Mouse (Mus musculus) layer of hippocampus, adult 18-20 months (tissue): ENCODE results near the gene G430095P16Rik. TPM values are rescaled to one million over a fixed set of nuclear protein-coding genes. Genes with fewer than 3 reads are reported as not detected.

Source experiments
- DNase-seq, 2 experiments: peaks; one replicate each; pipeline ENCODE4 v3.0.0; 2022; ENCODE audit warnings: low spot score in 2 of 2
- total RNA-seq, 2 experiments: library from RNA; stranded (reverse); gene quantifications; 2 replicates each; pipeline ENCODE4 v1.2.3; 2021

The G430095P16Rik gene
- total RNA-seq, 2 experiments from 2014 or later = not detected

GRCm38 (mm10) chr8:84740895-84741843 lies 18.4 kb downstream of the G430095P16Rik start:
- DNase-seq = no peak

DNA sequence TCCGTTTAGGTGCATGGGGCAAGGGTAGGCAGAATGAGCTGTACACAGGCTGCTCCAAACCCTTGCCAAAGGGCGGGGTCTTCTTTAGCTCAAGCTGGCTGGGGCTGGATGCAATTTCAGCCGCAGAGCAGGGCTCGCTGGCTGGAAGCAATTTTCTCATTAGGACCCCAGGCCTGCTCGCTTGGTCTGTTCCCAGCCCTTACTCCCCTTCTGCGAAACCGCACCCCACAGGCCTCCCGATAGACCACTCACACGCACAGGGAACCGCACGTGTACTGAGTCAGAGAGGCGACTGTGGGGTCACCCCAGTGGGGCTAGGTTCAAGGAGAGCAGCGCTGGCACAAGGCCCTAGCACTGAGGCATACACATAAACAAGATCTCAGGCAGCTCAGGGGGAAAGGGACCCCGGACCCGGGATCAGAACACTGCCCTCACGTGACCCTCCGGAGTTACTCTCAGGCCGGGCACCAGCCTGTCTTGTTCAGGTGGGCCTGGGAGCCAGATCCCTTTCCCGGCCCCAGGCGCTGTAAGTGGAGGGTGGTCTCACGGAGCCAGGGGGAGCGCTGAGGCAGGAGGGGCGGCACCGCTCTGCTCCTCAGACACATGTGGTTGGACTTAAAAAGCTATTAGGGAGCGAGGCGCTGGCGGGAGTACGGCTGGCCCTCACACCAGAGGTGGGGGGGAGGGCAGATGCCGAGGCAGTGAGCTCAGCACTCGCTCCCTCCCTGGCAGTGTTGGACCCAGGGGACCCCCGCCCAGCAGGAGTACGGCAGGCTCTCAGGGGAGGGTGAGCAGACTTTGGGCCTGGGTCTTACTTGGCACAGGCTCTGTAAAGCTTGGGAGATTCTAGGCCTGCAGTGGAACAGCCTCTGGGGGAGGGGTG lies 19.6 kb downstream of the G430095P16Rik start:
- DNase-seq = no peak

- no peak for DNase-seq
Measured at GRCm38 (mm10) chr8:84743054-84743415, 20.2 kb downstream of the G430095P16Rik start.

- no peak for DNase-seq
Measured at GRCm38 (mm10) chr8:84743517-84744420, 21.0 kb downstream of the G430095P16Rik start.

- DNase-seq = no peak
Measured at GRCm38 (mm10) chr8:84745032-84745925, 22.5 kb downstream of the G430095P16Rik start.

- DNase-seq = no peak
Measured at GRCm38 (mm10) chr8:84749519-84749918, 26.7 kb downstream of the G430095P16Rik start.

DNA sequence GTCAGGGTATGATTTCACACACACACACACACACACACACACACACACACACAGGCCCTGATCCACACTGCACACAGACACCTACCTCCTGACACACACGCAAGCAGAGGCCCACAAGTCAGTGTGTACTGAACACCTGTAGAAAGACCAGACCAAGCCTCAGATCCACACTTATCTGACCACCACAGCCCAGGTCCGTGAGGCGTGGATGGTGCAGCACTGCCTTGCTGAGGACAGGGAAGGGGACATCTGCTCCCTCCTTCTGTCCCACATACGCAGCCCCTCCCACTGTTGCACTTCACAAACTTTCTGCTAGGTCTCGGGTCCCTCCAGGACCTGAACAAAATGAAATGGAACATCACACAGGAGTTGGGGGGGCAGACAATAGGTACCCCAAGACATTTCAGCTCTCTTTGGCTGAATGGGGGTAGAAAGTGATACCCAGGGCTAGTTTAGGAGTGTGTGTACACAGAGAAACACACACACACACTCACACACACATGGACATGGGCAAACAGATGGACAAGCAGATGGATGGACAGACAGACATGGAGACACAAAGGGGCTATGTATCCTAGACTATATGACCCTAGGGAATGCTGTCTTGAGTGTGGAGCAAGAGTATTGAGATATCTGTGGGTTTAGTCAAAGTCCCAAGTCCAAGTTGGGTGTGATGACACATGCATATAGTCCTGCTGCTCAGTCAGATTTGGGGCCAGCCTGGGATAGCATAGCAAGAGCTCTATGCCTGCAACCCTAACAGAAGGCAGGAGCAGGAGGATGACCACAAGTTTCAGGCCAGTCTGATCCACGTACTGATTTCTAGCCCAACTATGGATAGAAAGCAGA lies 30.2 kb downstream of the G430095P16Rik start:
- DNase-seq = no peak

DNA sequence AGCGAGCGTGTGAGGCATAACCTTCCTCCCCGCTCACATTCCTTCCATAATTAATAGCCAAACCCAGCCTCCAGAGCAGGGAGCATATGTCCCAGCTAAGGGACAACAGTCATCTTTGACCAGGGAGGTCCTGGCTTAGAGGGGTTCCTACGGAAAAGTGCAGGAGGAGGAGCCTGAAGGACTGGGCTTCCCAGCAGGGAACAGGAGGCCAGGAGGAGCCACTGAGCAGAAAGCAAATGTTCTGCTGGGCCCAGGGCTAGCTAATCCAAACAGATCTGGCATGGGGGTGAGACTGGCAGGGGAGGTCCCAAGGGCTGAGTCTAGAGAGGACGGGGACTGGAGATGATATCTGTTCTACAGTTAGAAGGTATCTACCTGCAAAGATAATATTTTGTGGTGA lies 34.7 kb downstream of the G430095P16Rik start:
- no peak for DNase-seq

GRCm38 (mm10) chr8:84758308-84758707 lies 35.5 kb downstream of the G430095P16Rik start:
- no peak for DNase-seq

GRCm38 (mm10) chr8:84759126-84759525 lies 36.3 kb downstream of the G430095P16Rik start:
- no peak for DNase-seq

- DNase-seq = no peak
Measured at GRCm38 (mm10) chr8:84759718-84760117, 36.9 kb downstream of the G430095P16Rik start.

DNA sequence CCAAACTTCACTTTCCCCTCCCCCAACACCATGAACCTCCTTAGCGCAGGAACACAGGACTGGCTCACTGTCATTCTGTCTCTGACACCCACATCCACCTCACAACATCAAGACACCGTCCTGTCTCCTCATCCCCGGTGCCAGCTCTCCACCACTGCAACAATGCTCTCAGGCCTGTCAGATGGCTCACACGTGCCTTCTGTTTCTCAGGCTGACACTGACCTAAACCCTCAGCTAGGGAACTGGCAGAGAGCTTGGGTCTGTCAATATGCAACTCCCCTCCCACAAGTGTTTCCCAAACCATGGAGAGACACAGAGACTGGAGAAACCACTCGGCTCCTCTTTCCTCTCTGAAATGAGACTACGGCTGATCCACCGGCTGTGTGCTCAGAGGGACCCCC lies 37.6 kb downstream of the G430095P16Rik start:
- DNase-seq = no peak

DNA sequence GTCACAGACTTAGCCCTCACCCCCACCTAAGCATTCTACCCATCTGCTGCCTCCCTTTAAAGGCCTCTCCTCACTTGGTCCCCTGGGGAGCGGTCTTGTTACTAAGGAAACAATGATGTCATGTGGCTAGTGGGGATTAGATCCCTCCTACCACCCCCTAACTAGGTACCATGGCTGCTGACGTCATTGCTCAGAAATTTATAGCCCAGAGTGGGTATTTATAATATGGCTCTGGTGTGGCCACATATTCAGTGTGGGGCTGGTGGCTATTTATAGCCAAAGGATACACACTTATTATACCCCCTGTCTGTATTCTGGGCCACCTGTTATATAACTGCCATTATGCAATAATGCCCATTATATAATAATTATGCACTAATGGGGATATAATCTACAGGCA lies 38.1 kb downstream of the G430095P16Rik start:
- no peak for DNase-seq

DNA sequence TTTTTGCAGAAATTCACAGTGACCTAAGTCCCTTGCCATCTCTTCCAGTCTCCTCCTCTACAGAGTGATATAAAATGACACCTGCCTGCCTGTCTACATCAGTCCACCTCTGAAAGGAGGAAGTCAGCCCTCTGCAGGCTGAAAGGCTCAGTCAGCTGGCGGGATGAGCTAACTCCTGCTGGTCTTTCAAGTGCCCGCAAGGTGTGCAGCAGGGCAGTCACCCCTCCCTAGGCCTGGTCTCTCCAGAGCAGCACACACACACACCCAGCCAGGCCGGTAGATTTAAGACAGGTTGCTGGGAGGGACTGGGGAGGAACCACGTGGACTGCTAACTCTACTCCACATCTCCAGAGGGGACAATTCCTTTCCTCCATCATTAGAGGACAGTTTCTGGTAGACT lies 41.3 kb downstream of the G430095P16Rik start:
- no peak for DNase-seq

DNA sequence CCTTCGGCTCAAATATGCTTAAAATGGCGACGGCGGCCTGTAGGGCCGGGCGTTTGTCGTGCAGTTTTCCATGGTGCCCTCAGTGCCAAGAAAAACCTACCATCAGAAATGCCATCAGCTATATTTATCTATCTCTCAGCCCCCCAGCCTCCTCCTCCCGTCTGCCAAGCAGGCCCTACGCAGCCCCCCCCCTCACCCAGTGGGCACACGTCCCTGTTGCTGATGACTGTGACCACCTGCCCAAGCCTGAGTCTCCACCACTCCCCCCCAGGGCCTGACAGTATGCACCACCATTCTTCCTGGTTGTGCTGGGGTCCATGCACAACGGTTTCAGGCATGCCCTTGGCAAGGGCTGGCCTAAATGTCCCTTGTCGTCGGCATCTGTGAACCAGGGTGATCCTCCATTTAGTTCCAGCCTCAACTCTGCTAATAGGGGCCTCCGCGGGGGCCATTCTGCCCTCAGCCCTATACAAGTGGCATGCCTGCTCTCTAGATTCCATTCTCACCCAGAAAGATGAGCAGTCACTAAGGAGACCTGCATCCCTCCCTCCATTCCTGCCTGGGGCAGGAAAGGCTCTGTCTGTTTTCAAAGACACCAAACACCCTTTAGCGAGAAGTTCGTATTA lies 42.2 kb downstream of the G430095P16Rik start:
- no peak for DNase-seq

- DNase-seq = no peak
Measured at GRCm38 (mm10) chr8:84765629-84766028, 42.8 kb downstream of the G430095P16Rik start.

- DNase-seq = no peak
Measured at GRCm38 (mm10) chr8:84766422-84766821, 43.6 kb downstream of the G430095P16Rik start.

DNA sequence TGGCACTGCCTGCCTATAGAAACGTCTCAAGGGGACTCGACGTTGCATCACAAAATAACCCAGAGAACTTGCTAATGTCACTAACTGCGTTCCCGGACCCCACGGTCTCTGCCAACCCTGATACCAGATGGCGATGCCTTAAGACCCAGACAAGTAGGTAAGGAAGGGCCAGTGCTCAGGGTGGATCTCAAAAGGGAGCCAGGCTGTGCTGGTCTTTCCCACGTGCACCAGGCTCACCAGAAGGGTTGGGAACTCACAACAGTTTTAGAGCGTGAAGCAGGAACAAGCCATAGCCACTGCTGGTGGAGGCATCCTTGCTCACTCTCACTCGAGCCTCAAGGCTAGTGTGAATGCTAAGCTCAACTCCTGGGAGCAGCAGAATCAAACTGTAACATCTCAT lies 44.4 kb downstream of the G430095P16Rik start:
- DNase-seq = no peak
